Mouse (Mus musculus): ENCODE results near the gene Scml2. TPM values are rescaled to one million over a fixed set of nuclear protein-coding genes. Genes with fewer than 3 reads are reported as not detected.
"Not testable (repeated sequence)": the region's sequence is repeated elsewhere in the genome, so short reads cannot be mapped to it uniquely, and the experiment has no call there.

Gene Scml2
- polyA plus RNA-seq (2011; ENCODE audit: insufficient read length, low read depth, missing spikeins) = 2.2 and 3.2 TPM in 2 replicates

GRCm38 (mm10) chrX:161116893-161117292, at the start of gene Scml2:
Gene Scml2 (plus strand): TSS chrX:161117193.
- not testable (repeated sequence) for H3K4me1 ChIP-seq (ENCODE audit: control insufficient read depth, insufficient read depth, low read length); H3K4me3 ChIP-seq (ENCODE audit: insufficient read depth, low read length); H3K27ac ChIP-seq (ENCODE audit: insufficient read depth, low read length)

DNA sequence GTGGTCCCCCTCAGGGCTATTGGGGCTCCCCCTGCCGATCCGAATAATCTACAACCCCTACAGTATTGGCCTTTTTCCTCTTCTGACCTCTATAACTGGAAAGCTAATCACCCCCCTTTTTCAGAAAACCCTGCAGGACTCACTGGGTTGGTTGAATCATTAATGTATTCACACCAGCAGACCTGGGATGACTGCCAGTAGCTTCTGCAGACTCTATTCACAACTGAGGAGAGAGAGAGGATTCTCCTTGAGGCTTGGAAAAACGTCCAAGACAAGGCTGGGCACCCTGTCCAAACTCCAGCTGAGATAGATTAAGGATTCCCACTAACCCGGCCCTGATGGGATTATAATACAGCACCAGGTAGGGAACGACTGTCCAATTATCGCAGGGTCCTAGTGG, 41.4 kb upstream of the Scml2 start:
- not testable (repeated sequence) for H3K27ac ChIP-seq (ENCODE audit: insufficient read depth, low read length); H3K4me1 ChIP-seq (ENCODE audit: control insufficient read depth, insufficient read depth, low read length); H3K4me3 ChIP-seq (ENCODE audit: insufficient read depth, low read length)

DNA sequence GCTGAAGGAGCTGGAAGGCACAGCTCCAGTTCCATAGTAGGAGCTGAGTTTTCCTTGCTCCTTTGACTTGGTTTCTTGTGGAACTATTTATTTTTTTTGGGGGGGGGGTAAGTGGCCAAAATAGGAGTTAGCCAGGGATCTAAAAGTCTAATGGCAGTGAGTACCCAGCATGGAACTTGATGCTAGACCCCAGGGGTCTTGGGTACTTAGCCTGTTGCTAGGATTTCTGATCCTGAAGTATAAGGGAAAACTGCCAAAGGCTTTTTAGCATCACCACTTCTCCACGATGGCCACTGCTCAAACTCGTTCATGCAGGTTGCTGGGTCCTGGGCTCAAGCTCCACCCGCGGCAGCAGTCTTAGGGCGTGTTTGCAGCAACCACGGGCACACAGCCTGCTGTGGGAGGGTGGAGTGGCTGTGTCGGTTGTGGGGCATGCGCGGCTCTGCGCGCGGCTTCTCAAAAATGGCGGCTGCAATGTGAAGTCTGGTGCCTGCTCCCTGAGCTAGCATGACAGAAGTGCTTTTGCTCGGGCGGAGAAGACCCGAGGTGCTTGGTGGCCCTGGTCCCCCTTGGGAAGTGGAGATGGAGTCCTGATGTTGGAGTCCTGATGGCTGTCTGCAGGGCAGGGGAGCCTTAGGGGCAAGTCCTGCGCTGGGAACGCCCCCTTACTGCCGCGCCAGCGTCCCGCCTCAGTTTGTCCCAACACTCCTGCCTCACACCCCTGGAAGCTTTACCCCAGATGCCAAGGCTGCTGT, 45.5 kb downstream of the Scml2 start:
- Histone ChIP-seq H3K4me1 (ENCODE audit: control insufficient read depth, insufficient read depth, low read length) (no peaks in the 10 kb centered on the region), H3K27ac (ENCODE audit: insufficient read depth, low read length) (no peak overlapping the region), H3K4me3 (ENCODE audit: insufficient read depth, low read length) (peak overlapping the region; percentile 59)
- TF ChIP-seq CTCF (IDR thresholded peaks at IDR 0.05; ENCODE audit: borderline replicate concordance, insufficient read depth, low read length) = no peak
- peak; percentile 50; the same call in 1 of the 2 replicates for TF ChIP-seq POLR2A (IDR thresholded peaks at IDR 0.05; ENCODE audit: low read depth, low read length)

- H3K4me1 ChIP-seq (ENCODE audit: control insufficient read depth, insufficient read depth, low read length) = no peaks in the 10 kb centered on the region
- H3K4me3 ChIP-seq (ENCODE audit: insufficient read depth, low read length) = peak overlapping the region; percentile 59
- no peak for TF ChIP-seq CTCF (IDR thresholded peaks at IDR 0.05; ENCODE audit: borderline replicate concordance, insufficient read depth, low read length)
- no peak for TF ChIP-seq POLR2A (IDR thresholded peaks at IDR 0.05; ENCODE audit: low read depth, low read length)
- no peak overlapping the region for H3K27ac ChIP-seq (ENCODE audit: insufficient read depth, low read length)
Measured at GRCm38 (mm10) chrX:161163069-161163416, 46.0 kb downstream of the Scml2 start.

DNA sequence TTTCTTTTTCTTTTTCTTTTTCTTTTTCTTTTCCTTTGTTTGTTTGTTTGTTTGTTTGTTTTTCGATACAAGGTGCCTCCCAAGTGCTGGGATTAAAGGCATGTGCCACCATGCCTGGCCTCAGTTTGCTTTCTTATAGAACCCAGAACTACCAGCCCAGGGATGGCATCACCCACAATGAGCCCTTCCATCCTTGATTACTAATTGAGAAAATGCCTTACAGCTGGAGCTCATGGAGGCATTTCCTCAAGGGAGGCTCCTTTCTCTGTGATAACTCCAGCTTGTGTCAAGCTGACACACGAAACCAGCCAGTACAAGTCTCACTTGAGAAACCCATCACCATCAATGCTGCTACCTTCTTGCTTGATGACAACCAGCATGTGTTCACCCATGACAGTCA, 170.2 kb downstream of the Scml2 start, which contains the start of gene Gm15262:
TSS of gene Gm15262 (plus strand) at position 301 of the 400 bp plus-strand sequence.
- not testable (repeated sequence) for H3K4me1 ChIP-seq (ENCODE audit: control insufficient read depth, insufficient read depth, low read length); H3K4me3 ChIP-seq (ENCODE audit: insufficient read depth, low read length); H3K27ac ChIP-seq (ENCODE audit: insufficient read depth, low read length)

Other genes starting within 250 kb of the Scml2 start
- gene Gja6, start 210.1 kb upstream of the Scml2 start, polyA plus RNA-seq (2011; ENCODE audit: insufficient read length, low read depth, missing spikeins) = not detected in 2 replicates
- 2.6 and 4.4 TPM in 2 replicates for gene Cdkl5, start 122.5 kb upstream of the Scml2 start, polyA plus RNA-seq (2011; ENCODE audit: insufficient read length, low read depth, missing spikeins)
- not detected in 2 replicates for gene Gm15262, start 170.3 kb downstream of the Scml2 start, polyA plus RNA-seq (2011; ENCODE audit: insufficient read length, low read depth, missing spikeins)

Measured in embryonic fibroblast, embryonic 13.5 days (primary cell).